Mouse (Mus musculus) bone marrow, adult 2 months (tissue): ENCODE results near the gene Slc7a7. TPM values are rescaled to one million over a fixed set of nuclear protein-coding genes. Genes with fewer than 3 reads are reported as not detected.

Source experiments
- H3K27ac ChIP-seq: fragments of 200-500 bp; 2 replicates; pipeline ENCODE4 v1.5.1; 2012; ENCODE audit warnings: low read depth, mild to moderate bottlenecking, control low read depth, inconsistent platforms, low read length; ENCODE audit not compliant: control insufficient read depth, poor library complexity, insufficient read depth
- H3K4me1 ChIP-seq: fragments of 200-500 bp; 2 replicates; pipeline ENCODE4 v1.6.1; 2011; ENCODE audit warnings: low read length; ENCODE audit not compliant: control insufficient read depth, insufficient read depth
- H3K4me3 ChIP-seq: fragments of 200-500 bp; replicated peaks from 2 replicates; pipeline ENCODE3; 2011; ENCODE audit warnings: mild to moderate bottlenecking, low read depth, low read length, control low read depth; ENCODE audit not compliant: control insufficient read depth
- CTCF ChIP-seq: fragments of 200-500 bp; IDR thresholded peaks from 2 replicates; pipeline ENCODE4 v1.5.1; 2011; ENCODE audit warnings: low read length, control low read depth; ENCODE audit not compliant: control insufficient read depth, insufficient read depth
- POLR2A ChIP-seq: fragments of 200-500 bp; IDR thresholded peaks from 2 replicates; pipeline ENCODE4 v1.6.1; 2011; ENCODE audit warnings: low read depth, mild to moderate bottlenecking, control low read depth, low read length, borderline replicate concordance; ENCODE audit not compliant: control insufficient read depth
- WGBS: fragments of 180-500 bp; shearing (Covaris S2); methylation state at CpG from one replicate; pipeline ENCODE4 v1.1.7; 2018; 5-methylcytosine and 5-hydroxymethylcytosine counted together
- polyA plus RNA-seq: library from polyadenylated mRNA; stranded (reverse); fragments of >200 nt; gene quantifications from 2 replicates; pipeline ENCODE4 v1.2.4, GENCODE M21; 2011; ENCODE audit warnings: low replicate concordance; ENCODE audit not compliant: missing spikeins, insufficient read depth, insufficient read length

Slc7a7 gene
- polyA plus RNA-seq, 1 experiment = 15.2 TPM

DNA sequence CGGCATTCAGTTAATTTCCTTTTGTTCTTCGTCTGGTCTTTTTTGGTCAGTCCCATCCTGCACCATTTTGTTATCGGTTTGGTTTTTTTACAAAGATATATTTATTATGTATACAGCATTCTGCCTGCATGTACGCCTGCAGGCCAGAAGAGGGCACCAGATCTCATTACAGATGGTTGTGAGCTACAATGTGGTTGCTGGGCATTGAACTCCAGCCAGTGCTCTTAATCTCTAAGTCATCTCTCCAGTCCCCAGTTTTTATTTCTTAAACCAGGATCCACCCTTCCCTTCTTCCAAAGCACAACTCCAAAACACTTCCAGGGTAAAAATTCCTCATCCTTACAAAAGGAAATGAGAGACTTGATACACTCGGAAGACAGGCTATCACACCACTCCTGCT is 5.8 kb upstream of the Slc7a7 start:
- peaks cover 1% of the 10 kb centered on the region; the same call in 1 of the 2 replicates for H3K4me1 ChIP-seq
- H3K4me3 ChIP-seq = no peak overlapping the region
- TF ChIP-seq CTCF = peak; percentile 79
- no peak for TF ChIP-seq POLR2A
- no peak overlapping the region for H3K27ac ChIP-seq
- WGBS = 49% methylated on average over 5 of the region's 5 CpGs

DNA sequence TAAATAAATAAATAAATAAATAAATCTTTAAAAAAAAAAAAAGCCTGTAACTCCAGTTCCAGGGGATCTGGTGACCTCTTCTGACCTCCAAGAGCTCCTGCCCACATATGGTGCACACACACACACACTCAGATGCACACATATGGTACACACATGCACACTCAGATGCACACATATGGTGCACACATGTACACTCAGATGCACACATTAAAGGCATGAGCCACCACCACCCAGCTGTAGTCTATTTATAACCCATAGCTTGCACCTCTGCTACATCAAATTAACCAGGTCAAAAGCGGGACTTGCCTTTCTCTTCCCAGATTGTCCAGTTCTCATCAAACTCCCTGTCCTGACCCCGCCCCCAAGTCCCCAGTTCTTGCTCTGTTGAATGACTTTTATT is 3.4 kb upstream of the Slc7a7 start:
- no peak for TF ChIP-seq CTCF
- TF ChIP-seq POLR2A = no peak
- 81% methylated on average over 2 of the region's 2 CpGs for WGBS
- Histone ChIP-seq H3K27ac (no peak overlapping the region), H3K4me3 (no peak overlapping the region), H3K4me1 (peaks cover 1% of the 10 kb centered on the region; the same call in 1 of the 2 replicates)

DNA sequence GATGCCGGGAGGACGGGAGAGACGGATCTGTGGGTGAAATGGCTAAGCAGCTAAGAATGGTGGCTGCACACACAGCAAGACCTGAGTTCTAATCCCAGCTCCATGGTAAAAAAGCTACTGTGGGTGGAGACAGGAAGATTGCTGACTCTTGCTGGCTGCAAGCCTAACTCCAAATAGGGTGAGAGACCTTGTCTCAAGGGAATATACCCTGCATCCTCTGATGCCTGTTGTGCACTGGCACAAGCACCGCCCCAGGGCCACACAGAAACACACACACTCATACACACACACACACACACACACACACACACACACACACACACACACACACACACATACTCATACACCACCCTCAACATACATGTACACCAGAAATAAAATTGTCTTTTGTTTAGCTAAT is 750 bp downstream of the Slc7a7 start:
- peaks cover 4% of the 10 kb centered on the region; the same call in 1 of the 2 replicates for H3K4me1 ChIP-seq
- H3K27ac ChIP-seq = no peak overlapping the region
- H3K4me3 ChIP-seq = no peak overlapping the region
- 83% methylated on average over 4 of the region's 4 CpGs for WGBS
- TF ChIP-seq POLR2A (no peak), CTCF (no peak)

DNA sequence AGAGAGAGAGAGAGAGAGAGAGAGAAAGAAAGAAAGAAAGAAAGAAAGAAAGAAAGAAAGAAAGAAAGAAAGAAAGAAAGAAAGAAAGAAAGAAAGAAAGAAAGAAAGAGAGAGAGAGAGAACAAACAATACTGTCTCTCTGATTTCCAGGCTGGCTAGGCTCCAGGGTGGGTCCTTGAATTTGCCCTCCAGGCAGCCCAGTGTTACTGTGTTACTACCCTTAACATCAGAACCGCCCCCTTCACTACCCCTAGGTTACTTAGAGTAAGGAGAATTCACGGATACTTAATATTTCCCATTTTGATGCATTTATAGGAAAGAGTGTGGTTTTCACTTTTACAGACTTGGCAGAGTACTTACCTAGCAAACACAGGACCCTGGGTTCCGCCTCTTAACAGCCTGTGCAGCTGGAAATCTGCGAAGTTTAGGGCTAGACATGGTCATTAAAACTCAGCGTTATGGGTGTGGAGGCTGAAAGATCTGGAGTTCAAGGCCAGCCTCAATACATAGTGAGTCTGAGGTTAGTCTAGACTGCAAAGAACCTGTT is 1.3 kb downstream of the Slc7a7 start:
- peaks cover 4% of the 10 kb centered on the region; the same call in 1 of the 2 replicates for H3K4me1 ChIP-seq
- TF ChIP-seq POLR2A (no peak), CTCF (no peak)
- no peak overlapping the region for H3K4me3 ChIP-seq
- 78% methylated on average over 5 of the region's 5 CpGs for WGBS
- H3K27ac ChIP-seq = no peak overlapping the region

DNA sequence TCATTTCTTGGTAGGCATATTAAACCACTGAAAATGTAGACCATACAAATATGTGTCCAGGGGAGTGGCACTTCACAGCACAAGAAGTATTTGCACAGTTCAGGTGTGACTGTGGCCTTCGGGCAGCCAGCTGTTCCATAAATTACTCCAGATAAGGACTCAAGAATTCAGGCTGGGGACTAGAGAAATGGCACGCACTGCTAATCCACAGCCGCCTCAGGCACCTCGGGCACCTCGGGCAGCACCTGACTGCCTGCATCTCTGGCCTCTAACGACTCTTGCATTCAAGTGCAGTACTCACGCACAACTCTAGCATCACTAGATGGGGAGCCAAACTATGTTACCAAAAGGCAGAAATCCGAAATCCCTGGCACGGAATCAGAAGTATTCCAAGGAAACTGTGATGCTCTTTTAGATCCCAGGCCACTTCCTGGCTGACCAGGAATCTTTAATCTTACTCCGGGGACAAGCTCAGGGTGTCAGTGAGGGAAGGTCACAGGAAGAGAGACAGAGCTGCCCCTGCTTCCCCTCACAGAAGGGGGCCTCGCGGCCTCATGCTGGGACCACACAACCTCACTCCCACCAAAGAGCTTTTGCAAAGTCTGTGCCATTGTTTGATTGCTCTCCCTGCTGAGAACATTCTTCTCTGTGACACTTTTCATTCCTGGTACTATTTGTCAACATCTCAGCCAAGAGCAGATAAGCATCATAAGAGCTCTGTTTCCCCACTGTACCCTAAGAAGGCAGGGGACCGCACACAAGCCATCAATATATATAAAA is 2.1 kb downstream of the Slc7a7 start:
- H3K27ac ChIP-seq = no peak overlapping the region
- TF ChIP-seq CTCF (no peak), POLR2A (no peak)
- no peak overlapping the region for H3K4me3 ChIP-seq
- WGBS = 80% methylated on average over 13 of the region's 13 CpGs
- peaks cover 4% of the 10 kb centered on the region; the same call in 1 of the 2 replicates for H3K4me1 ChIP-seq

DNA sequence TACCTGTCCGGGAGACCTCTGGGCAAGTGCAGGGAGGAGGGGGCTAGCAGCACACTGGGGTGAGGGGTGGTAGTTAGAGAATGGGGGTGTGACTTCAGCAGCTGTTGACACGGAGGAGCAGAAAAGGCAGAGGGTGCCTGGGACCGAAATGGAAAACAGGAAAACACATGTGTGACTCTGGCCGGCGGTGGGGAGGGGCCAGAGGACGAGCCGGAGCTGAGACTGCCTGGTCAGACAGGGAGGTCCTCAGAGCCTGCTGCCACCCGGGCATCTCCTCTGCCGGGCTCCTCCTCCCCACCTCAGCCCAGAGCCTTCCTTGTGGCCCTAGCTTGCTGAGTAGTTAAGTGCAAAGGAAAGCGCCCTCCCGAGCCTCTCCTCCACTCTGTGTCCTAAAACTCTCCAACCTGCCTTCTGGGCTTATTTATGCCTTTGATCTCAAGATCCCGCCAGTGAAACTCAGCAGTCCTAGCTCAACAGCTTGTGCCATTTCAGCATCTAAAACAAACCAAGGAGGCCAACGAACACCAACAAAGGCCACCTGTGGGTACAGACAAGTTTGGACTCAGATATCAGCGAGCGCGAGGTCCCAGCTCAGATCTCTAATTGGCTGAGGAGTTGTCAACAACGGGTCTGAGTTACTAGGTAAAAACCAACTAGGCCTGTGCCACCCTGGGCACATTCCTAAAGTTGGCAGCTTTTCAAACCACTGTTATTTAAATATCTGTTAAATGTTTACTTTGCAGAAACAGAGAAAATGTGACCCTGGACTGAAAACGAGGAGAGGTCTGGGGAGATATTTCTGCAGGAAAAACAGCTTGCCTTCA is 3.5 kb downstream of the Slc7a7 start:
- peaks cover 5% of the 10 kb centered on the region; the same call in 1 of the 2 replicates for H3K4me1 ChIP-seq
- H3K4me3 ChIP-seq = peak overlapping the region; percentile 19
- peak overlapping the region; percentile 63 for H3K27ac ChIP-seq
- TF ChIP-seq POLR2A (no peak), CTCF (no peak)
- WGBS = 12% methylated on average over 18 of the region's 18 CpGs

DNA sequence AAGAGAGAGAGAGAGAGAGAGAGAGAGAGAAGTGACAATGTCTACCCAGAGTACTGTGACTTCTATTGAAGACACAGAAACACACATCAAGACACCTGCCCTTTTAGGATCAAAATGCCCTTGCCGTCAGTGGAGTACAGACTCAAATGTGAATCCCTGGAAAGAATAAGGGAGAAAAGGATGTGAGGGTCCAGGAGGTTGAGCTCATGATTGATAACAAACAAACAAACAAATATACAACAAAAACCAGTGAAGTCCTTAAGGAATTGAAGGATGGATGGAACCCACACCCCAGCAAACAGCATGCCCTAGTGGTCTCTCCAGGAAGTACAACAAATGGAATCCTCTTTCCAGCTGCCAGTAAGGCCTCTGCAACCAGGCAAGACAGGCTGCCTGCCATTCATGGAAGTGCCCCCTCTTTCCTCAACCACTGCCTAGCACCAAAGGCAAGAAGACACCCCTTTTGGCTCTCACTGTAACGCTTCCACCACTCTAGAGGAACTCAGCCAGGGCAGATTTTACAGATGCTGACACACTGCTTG is 4.9 kb downstream of the Slc7a7 start:
- Histone ChIP-seq H3K4me1 (peaks cover 8% of the 10 kb centered on the region), H3K4me3 (no peak overlapping the region), H3K27ac (no peak overlapping the region)
- WGBS = 62% methylated on average over 2 of the region's 2 CpGs
- peak; percentile 57; the same call in 1 of the 2 replicates for TF ChIP-seq CTCF
- TF ChIP-seq POLR2A = no peak
